Mouse (Mus musculus) olfactory bulb, adult 2 months (tissue): ENCODE results near the gene Evl. TPM values are rescaled to one million over a fixed set of nuclear protein-coding genes. Genes with fewer than 3 reads are reported as not detected.

ENCODE experiments used
- H3K27ac ChIP-seq: fragments of 200-500 bp; 2 replicates; pipeline ENCODE4 v1.5.1; 2012; ENCODE audit warnings: low read depth, low read length; ENCODE audit not compliant: insufficient read depth
- H3K4me1 ChIP-seq: fragments of 200-500 bp; 2 replicates; pipeline ENCODE4 v1.6.1; 2012; ENCODE audit warnings: low read length; ENCODE audit not compliant: control insufficient read depth, insufficient read depth
- H3K4me3 ChIP-seq: fragments of 200-500 bp; 2 replicates; pipeline ENCODE4 v1.5.1; 2012; ENCODE audit warnings: mild to moderate bottlenecking, low read depth, low read length, moderate library complexity; ENCODE audit not compliant: insufficient read depth
- CTCF ChIP-seq: fragments of 200-500 bp; IDR thresholded peaks from 2 replicates; pipeline ENCODE4 v1.5.1; 2012; ENCODE audit warnings: low read depth, mild to moderate bottlenecking, low read length, moderate library complexity; ENCODE audit not compliant: insufficient read depth
- POLR2A ChIP-seq: fragments of 200-500 bp; IDR thresholded peaks from 2 replicates; pipeline ENCODE4 v1.6.1; 2012; ENCODE audit warnings: mild to moderate bottlenecking, low read depth, low read length, moderate library complexity; ENCODE audit not compliant: insufficient read depth
- WGBS: fragments of 180-500 bp; shearing (Covaris S2); methylation state at CpG from one replicate; pipeline ENCODE4 v1.1.7; 2018; 5-methylcytosine and 5-hydroxymethylcytosine counted together
- polyA plus RNA-seq: library from polyadenylated mRNA; stranded (reverse); fragments of >200 nt; gene quantifications from 2 replicates; pipeline ENCODE4 v1.2.4, GENCODE M21; 2012; ENCODE audit warnings: low replicate concordance; ENCODE audit not compliant: missing spikeins, insufficient read depth, insufficient read length

The Evl gene
- polyA plus RNA-seq, 1 experiment, result not detected

DNA sequence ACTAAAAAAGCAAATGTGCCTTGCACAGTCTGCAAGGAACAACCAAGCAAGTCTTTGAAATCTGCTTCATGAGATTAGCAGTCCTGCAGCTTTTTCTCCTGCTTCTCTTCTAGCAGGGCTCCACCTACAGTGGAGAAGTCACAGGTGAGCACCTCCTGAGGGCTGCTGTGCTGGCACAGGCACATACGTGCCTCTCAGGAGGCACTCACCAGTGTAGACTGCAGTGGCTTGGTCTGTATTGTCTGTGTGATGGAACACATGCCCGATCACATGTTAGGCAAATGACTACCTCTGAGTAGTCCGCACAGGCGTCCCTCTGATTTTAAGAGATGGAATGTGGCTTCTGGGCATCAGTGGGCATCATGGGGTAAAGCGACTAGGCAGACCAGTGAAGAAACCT, 122.6 kb downstream of the Evl start:
- WGBS, result 92% methylated on average over 5 of the region's 5 CpGs
- H3K4me3 ChIP-seq, result no peak overlapping the region
- peaks cover 16% of the 10 kb centered on the region for H3K4me1 ChIP-seq
- TF ChIP-seq POLR2A (no peak), CTCF (no peak)
- no peak overlapping the region for H3K27ac ChIP-seq

DNA sequence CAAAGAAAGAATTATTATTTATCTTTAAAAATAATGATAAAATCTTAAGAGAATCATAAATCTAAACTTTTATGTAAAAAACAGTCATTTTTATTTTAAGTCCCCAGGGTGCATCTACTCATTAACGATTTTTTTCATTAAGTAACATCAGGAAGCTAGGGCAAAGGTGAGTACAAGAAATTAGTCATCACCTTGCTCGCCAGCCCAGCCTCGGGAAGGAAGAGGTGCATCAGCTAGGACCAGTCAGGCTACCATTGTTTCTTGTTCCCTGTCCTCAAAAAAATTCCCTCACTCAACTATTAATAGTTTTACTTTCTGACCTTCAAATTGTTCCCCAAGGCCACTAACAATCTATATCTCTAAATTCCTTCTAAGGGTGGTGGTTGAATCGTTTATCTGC, 123.8 kb downstream of the Evl start:
- no peak overlapping the region for H3K27ac ChIP-seq
- WGBS, result 78% methylated on average over 4 of the region's 4 CpGs
- no peak for TF ChIP-seq CTCF
- no peak for TF ChIP-seq POLR2A
- H3K4me1 ChIP-seq, result peaks cover 16% of the 10 kb centered on the region
- H3K4me3 ChIP-seq, result no peak overlapping the region

DNA sequence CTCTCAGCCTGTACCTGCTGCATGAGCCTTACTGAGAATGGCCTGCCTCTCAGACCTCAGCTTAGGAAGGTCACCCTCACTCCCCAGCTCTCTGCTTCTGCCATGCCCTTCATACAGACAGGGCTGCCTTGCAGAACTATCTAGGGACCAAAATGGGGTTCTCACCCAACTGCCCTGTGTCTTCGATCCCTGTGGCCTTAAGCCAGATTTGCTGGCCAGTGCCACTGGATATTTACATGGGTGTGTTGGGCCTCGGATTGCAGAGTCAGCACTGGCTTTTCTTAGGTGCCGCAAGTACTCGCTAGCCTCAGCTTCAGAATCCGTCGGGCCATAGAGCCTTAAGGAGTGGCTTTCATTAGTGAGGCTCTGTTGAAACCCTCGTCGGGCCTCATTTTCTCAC, 126.3 kb downstream of the Evl start:
- no peak overlapping the region for H3K27ac ChIP-seq
- WGBS, result 87% methylated on average over 8 of the region's 8 CpGs

DNA sequence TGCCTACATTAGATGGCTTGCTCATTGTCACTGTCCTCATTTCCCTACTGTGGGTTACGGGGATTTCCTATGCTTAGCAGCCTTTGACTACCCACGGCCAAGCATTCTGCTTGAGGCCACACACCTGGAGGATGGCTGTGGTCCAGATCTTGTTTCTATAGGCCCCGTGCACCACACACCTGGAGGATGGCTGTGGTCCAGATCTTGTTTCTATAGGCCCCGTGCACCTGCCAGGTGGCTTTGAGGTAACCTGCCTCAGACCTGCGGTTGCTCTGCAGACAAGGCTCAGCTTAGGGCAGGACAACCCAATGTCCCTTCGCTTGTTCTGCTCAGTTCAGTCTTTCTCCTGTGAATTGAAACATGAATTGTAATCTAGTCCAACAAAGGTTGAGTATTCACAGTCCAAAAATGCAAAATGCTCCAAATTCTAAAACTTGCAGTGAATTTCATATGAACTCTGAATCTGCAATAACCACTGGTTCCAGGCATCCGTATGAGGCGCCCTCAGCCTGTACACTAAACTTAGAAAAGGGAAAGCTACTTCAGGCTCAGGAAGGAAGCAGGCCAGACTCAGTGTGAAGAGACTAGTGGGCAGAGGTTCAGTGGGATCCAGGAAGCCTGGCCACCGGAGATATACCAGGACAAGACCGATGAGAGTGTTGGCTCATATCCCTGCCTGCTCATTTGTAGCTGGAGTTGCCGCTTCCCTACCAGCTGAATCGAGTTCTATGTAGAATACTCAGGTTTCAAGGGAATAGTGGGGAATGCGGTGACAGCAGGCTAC, 127.9 kb downstream of the Evl start:
- peaks cover 13% of the 10 kb centered on the region for H3K4me1 ChIP-seq
- TF ChIP-seq POLR2A (no peak), CTCF (no peak)
- whole genome bisulfite sequencing, result 82% methylated on average over 13 of the region's 13 CpGs
- no peak overlapping the region for H3K4me3 ChIP-seq
- H3K27ac ChIP-seq, result no peak overlapping the region

More for the DNA sequence above, 126.3 kb downstream of the Evl start:
- H3K4me1 ChIP-seq, result peaks cover 6% of the 10 kb centered on the region
- no peak for TF ChIP-seq POLR2A
- TF ChIP-seq CTCF, result no peak
- no peak overlapping the region for H3K4me3 ChIP-seq

DNA sequence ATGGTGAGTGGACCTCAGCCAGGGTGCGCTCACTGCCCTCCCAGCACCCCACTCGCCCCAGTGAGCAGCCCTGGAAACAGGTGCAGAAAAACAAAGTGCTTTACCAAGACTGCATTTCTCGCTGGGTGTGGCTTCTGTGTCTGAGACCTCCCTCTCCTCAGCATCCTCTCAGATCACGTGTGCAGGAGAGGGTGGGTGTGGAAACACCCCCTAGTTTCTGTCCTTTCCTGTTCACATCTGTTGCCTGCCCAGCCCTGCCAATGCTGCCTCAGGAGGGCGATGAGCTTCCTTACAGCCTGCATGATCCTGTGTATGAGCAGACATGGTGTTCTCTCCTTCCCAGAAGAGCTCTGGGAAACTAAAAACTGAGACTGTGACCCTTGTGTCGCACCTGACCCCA, 131.9 kb downstream of the Evl start:
- TF ChIP-seq CTCF, result no peak
- TF ChIP-seq POLR2A, result no peak
- no peak overlapping the region for H3K4me3 ChIP-seq
- WGBS, result 65% methylated on average over 6 of the region's 6 CpGs
- H3K27ac ChIP-seq, result no peak overlapping the region
- peaks cover 13% of the 10 kb centered on the region for H3K4me1 ChIP-seq

DNA sequence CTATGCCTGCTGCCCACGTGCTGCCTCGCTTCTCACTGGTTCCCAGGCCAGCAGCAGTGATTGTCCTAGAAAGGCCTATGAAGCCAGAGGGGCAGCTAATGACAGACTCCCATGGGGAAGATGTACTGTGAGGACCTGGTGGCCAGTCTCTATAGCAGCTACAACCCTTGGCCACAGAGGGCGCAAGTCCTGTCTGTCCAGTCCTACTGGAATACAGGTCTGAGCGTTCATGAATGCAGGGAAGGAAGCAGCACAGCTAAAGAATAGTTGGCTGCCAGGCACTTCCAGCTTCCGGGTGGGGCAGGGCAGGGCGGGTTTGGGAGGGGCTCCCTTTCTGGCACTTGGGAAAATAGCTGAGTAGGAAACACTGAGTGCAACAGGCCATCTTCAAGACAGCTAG, 132.4 kb downstream of the Evl start:
- TF ChIP-seq POLR2A (no peak), CTCF (no peak)
- Histone ChIP-seq H3K4me3 (no peak overlapping the region), H3K4me1 (peaks cover 13% of the 10 kb centered on the region), H3K27ac (no peak overlapping the region)
- WGBS, result 71% methylated on average over 6 of the region's 6 CpGs

DNA sequence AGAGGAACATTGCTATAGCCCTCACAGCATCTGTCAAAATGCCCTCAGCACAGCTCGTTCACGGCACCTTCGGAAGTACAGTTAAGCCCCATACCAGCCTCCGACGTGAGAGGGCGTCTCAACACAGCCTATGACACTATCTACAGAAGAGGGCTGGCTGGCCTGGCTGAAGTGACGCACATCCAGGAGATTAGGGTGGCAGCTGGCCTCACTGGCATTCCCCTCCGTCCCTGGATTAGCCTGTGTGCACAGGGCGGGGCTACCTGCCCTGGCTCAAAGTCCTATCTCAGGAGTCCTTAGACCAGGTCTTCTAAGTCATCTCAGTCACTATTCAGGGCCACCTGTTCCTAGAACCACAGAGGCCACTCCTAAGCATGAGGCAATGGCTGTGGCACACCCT, 134.6 kb downstream of the Evl start:
- Histone ChIP-seq H3K4me1 (peaks cover 10% of the 10 kb centered on the region), H3K4me3 (no peak overlapping the region), H3K27ac (no peak overlapping the region)
- 90% methylated on average over 9 of the region's 9 CpGs for WGBS
- no peak for TF ChIP-seq CTCF
- no peak for TF ChIP-seq POLR2A

DNA sequence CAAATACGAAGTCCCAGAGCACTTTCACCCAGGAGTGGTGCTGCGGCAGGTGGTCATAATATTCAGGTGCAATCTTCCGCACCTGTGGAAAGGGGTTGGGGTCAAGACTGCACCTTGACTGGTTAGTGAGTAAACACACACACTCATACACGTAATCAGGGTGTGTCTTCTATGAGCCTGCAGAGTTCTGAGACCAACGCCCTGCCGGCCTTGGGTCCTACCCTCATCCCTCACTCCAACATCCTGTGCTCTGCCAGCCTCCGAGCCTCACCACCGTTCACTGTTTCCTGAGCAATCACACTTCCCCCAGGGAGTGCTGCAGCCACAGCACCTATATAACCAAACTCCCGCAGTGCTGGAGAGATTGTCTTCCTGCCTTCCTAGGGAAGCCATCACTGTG, 136.0 kb downstream of the Evl start:
- no peak overlapping the region for H3K4me3 ChIP-seq
- WGBS, result 84% methylated on average over 9 of the region's 9 CpGs
- H3K4me1 ChIP-seq, result peaks cover 10% of the 10 kb centered on the region
- no peak for TF ChIP-seq POLR2A
- TF ChIP-seq CTCF, result no peak
- no peak overlapping the region for H3K27ac ChIP-seq

DNA sequence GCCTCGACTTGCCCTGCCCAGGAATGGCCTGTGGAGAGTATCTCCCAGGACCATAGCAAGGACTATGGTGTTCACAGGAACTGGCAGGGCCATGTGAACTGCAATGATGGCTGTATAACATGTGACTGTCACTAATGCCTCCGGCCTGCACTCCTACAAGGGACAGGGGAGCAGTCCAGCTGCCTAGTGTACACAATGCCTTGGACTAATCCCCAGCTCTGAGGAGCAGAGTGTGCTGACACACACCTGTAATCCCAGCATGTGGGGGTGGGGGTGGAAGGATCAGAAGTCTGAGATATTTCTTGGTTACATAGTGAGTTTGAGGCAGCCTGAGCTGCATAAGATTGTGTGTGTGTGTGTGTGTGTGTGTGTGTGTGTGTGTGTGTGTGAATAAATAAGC, 139.1 kb downstream of the Evl start:
- H3K27ac ChIP-seq, result no peak overlapping the region
- H3K4me1 ChIP-seq, result no peaks in the 10 kb centered on the region
- no peak overlapping the region for H3K4me3 ChIP-seq
- TF ChIP-seq CTCF (no peak), POLR2A (no peak)
- 60% methylated on average over 2 of the region's 2 CpGs for WGBS

DNA sequence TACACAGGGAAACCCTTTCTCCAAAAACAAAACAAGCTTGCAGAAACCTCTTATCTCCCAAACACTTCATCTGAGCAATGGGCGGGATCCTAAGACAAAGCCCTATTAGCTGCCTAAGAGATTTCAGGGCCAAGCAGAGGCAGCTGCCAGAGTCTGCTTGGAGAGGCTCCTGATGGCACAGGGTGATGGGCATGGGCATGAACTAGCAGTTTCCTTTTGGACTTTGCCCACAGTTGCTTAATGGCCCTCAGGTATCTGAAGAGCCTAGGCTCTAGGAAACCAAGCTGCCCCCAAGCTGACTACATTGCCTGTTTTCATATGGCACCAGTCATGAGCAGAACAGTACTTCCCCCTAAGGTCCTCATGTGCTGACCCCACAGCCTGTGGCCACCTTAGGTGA, 139.7 kb downstream of the Evl start:
- H3K27ac ChIP-seq, result no peak overlapping the region
- H3K4me1 ChIP-seq, result 0 out of 2 replicates have a peak, but pooled peaks cover 2% of the 10 kb centered on the region
- 62% methylated on average over 1 of the region's 1 CpGs for WGBS
- H3K4me3 ChIP-seq, result no peak overlapping the region
- TF ChIP-seq CTCF, result no peak
- no peak for TF ChIP-seq POLR2A
